Mouse (Mus musculus) thymus, adult 2 months (tissue): Measurements from ENCODE around the gene Aff3.

Experiments
- CTCF ChIP-seq: fragments of 200-500 bp; IDR thresholded peaks from 2 replicates; pipeline ENCODE4 v1.5.1; 2012; ENCODE audit warnings: mild to moderate bottlenecking, control low read depth, low read length, moderate library complexity, borderline replicate concordance; ENCODE audit not compliant: control insufficient read depth, poor library complexity, insufficient read depth; ENCODE audit errors: extremely low read depth
- POLR2A ChIP-seq: fragments of 200-500 bp; IDR thresholded peaks from 2 replicates; pipeline ENCODE4 v1.6.1; 2012; ENCODE audit warnings: mild to moderate bottlenecking, low read length, control low read depth, moderate library complexity; ENCODE audit not compliant: control insufficient read depth, poor library complexity, insufficient read depth; ENCODE audit errors: extremely low read depth

- TF ChIP-seq CTCF (no peak), POLR2A (no peak)
Measured at GRCm38 (mm10) chr1:38521651-38522050, 143.1 kb downstream of the Aff3 start.
